ENCODE assay signal across 16 mouse cellular contexts in genomic region chr4:141056970-141057369, GRCm38 (mm10). TPM values are rescaled to one million over a fixed set of nuclear protein-coding genes. Genes with fewer than 3 reads are reported as not detected.
"Had no signal": no experiment of that assay in that cellular context is flagged by ENCODE, and none has a peak within 500 bp of the region (broad histone marks: within the 10 kb centered on the region; RNA-seq: fewer than 3 reads in every experiment).

No protein-coding gene starts in this region.

- DNase-seq: kidney, adult 18-20 months; kidney, postnatal 25 days; liver, postnatal 0 days; lung, postnatal 36 days; thymus, adult 2 months; thymus, postnatal 25 days had no signal

- H3K4me2 ChIP-seq: kidney, embryonic 15.5 days; liver, embryonic 12.5 days; lung, embryonic 15.5 days; midbrain, embryonic 11.5 days; midbrain, embryonic 15.5 days; neural tube, embryonic 12.5 days had no signal

- H3K27ac ChIP-seq: kidney, embryonic 15.5 days; limb, embryonic 10.5 days; liver, embryonic 12.5 days; lung, embryonic 15.5 days; midbrain, embryonic 15.5 days; neural tube, embryonic 12.5 days had no signal

- H3K9ac ChIP-seq: kidney, embryonic 15.5 days; liver, embryonic 12.5 days; liver, postnatal 0 days; lung, embryonic 15.5 days; midbrain, embryonic 15.5 days; neural tube, embryonic 12.5 days had no signal

- H3K27me3 ChIP-seq: kidney, embryonic 15.5 days; liver, embryonic 12.5 days; lung, embryonic 15.5 days; midbrain, embryonic 15.5 days; neural tube, embryonic 12.5 days had no signal

- H3K36me3 ChIP-seq: midbrain, embryonic 15.5 days had no signal

- H3K4me3 ChIP-seq: kidney, embryonic 15.5 days; limb, embryonic 10.5 days; liver, embryonic 12.5 days; lung, embryonic 15.5 days; midbrain, embryonic 15.5 days; neural tube, embryonic 12.5 days had no signal

- H3K9me3 ChIP-seq: kidney, embryonic 15.5 days; limb, embryonic 10.5 days; liver, embryonic 12.5 days; lung, embryonic 15.5 days; midbrain, embryonic 15.5 days; neural tube, embryonic 12.5 days had no signal

- ATAC-seq: liver, embryonic 12.5 days; liver, postnatal 0 days; midbrain, embryonic 15.5 days had no signal

RNA-seq across cellular contexts. Expression of gene Spata21, which starts 31.2 kb away (rescaled TPM):
- total RNA-seq: megakaryocyte progenitor cell, adult 5-6 weeks; monocyte, adult 5-6 weeks; neutrophil, adult 5-6 weeks had no signal
- polyA plus RNA-seq: liver, embryonic 12.5 days; liver, postnatal 0 days; midbrain, embryonic 11.5 days had no signal

RNA-seq across cellular contexts. Expression of gene Mfap2, which starts 46.8 kb away (rescaled TPM):
- total RNA-seq: megakaryocyte progenitor cell, adult 5-6 weeks; monocyte, adult 5-6 weeks; neutrophil, adult 5-6 weeks had no signal
